Mouse (Mus musculus): Measurements from ENCODE around the gene Nras. TPM values are rescaled to one million over a fixed set of nuclear protein-coding genes. Genes with fewer than 3 reads are reported as not detected.

The Nras gene
- total and polyA plus RNA-seq, 3 experiments = 11.5 to 48.3 (median 46.7) TPM

- no peak overlapping the region for H3K27ac ChIP-seq
- H3K36me3 ChIP-seq (ENCODE audit: control insufficient read depth, insufficient read depth, low read length) = peaks cover 5% of the 10 kb centered on the region
- WGBS = 89% methylated on average over 6 of the region's 6 CpGs
These were observed 10.9 kb downstream of the Nras start for GRCm38 (mm10) chr3:103068971-103069370.

GRCm38 (mm10) chr3:103073771-103074170, 15.7 kb downstream of the Nras start, which contains the start of gene Ampd1:
Gene Ampd1, plus strand, starts transcription at chr3:103074014.
- Histone ChIP-seq H3K4me1 (ENCODE audit: control insufficient read depth, insufficient read depth, low read length) (no peaks in the 10 kb centered on the region), H3K9ac (ENCODE audit: low read depth, low read length) (no peak within 1 kb of the TSS), H3K27me3 (ENCODE audit: control insufficient read depth, insufficient read depth, low read length) (no peaks in the 10 kb centered on the region), H3K79me2 (replicated peaks; ENCODE audit: control insufficient read depth, insufficient read depth, low read length) (no peaks in the 10 kb centered on the region), H3K4me3 (no peak within 1 kb of the TSS), H3K36me3 (ENCODE audit: control insufficient read depth, insufficient read depth, low read length) (peaks cover 2% of the 10 kb centered on the region; the same call in 1 of the 2 replicates), H3K27ac (no peak within 1 kb of the TSS)
- DNase-seq = no peak
- TF ChIP-seq CTCF (IDR thresholded peaks at IDR 0.05) = no peak
- no peak for TF ChIP-seq EP300 (IDR thresholded peaks at IDR 0.05; ENCODE audit: insufficient read depth, low read depth, low read length)
- TF ChIP-seq POLR2A (IDR thresholded peaks at IDR 0.05; ENCODE audit: insufficient read depth, low read depth, low read length) = no peak
- intact Hi-C loops (cut with DNase I) = no loop called here
- 48% methylated on average over 5 of the region's 5 CpGs for WGBS

More at GRCm38 (mm10) chr3:103068971-103069370, 10.9 kb downstream of the Nras start:
- no peak for DNase-seq
- Histone ChIP-seq H3K27me3 (ENCODE audit: control insufficient read depth, insufficient read depth, low read length) (no peaks in the 10 kb centered on the region), H3K79me2 (replicated peaks; ENCODE audit: control insufficient read depth, insufficient read depth, low read length) (no peaks in the 10 kb centered on the region), H3K9ac (ENCODE audit: low read depth, low read length) (no peak overlapping the region), H3K4me3 (no peak overlapping the region), H3K4me1 (ENCODE audit: control insufficient read depth, insufficient read depth, low read length) (no peaks in the 10 kb centered on the region)
- TF ChIP-seq POLR2A (IDR thresholded peaks at IDR 0.05; ENCODE audit: insufficient read depth, low read depth, low read length) (no peak), EP300 (IDR thresholded peaks at IDR 0.05; ENCODE audit: insufficient read depth, low read depth, low read length) (no peak), CTCF (IDR thresholded peaks at IDR 0.05) (no peak)
- intact Hi-C loops (cut with DNase I) = no loop called here

- H3K4me3 ChIP-seq = no peak overlapping the region
- no peaks in the 10 kb centered on the region for H3K36me3 ChIP-seq (ENCODE audit: control insufficient read depth, insufficient read depth, low read length)
- no peak overlapping the region for H3K9ac ChIP-seq (ENCODE audit: low read depth, low read length)
- no peaks in the 10 kb centered on the region for H3K27me3 ChIP-seq (ENCODE audit: control insufficient read depth, insufficient read depth, low read length)
- intact Hi-C loops (cut with DNase I) = no loop called here
- no peak overlapping the region for H3K27ac ChIP-seq
- WGBS = 83% methylated on average over 9 of the region's 9 CpGs
- no peak for DNase-seq
- H3K4me1 ChIP-seq (ENCODE audit: control insufficient read depth, insufficient read depth, low read length) = no peaks in the 10 kb centered on the region
- no peaks in the 10 kb centered on the region for H3K79me2 ChIP-seq (replicated peaks; ENCODE audit: control insufficient read depth, insufficient read depth, low read length)
- TF ChIP-seq EP300 (IDR thresholded peaks at IDR 0.05; ENCODE audit: insufficient read depth, low read depth, low read length) (no peak), CTCF (IDR thresholded peaks at IDR 0.05) (no peak), POLR2A (IDR thresholded peaks at IDR 0.05; ENCODE audit: insufficient read depth, low read depth, low read length) (no peak)
These were observed 17.8 kb downstream of the Nras start for GRCm38 (mm10) chr3:103075871-103076270.

- no peak overlapping the region for H3K4me3 ChIP-seq
- intact Hi-C loops (cut with DNase I) = no loop called here
- no peak overlapping the region for H3K27ac ChIP-seq
- TF ChIP-seq EP300 (IDR thresholded peaks at IDR 0.05; ENCODE audit: insufficient read depth, low read depth, low read length) (no peak), CTCF (IDR thresholded peaks at IDR 0.05) (no peak), POLR2A (IDR thresholded peaks at IDR 0.05; ENCODE audit: insufficient read depth, low read depth, low read length) (no peak)
- no peak overlapping the region for H3K9ac ChIP-seq (ENCODE audit: low read depth, low read length)
- H3K79me2 ChIP-seq (replicated peaks; ENCODE audit: control insufficient read depth, insufficient read depth, low read length) = no peaks in the 10 kb centered on the region
- no peak for DNase-seq
- 81% methylated on average over 9 of the region's 9 CpGs for WGBS
- no peaks in the 10 kb centered on the region for H3K27me3 ChIP-seq (ENCODE audit: control insufficient read depth, insufficient read depth, low read length)
- no peaks in the 10 kb centered on the region for H3K36me3 ChIP-seq (ENCODE audit: control insufficient read depth, insufficient read depth, low read length)
- H3K4me1 ChIP-seq (ENCODE audit: control insufficient read depth, insufficient read depth, low read length) = no peaks in the 10 kb centered on the region
These were observed 18.4 kb downstream of the Nras start for GRCm38 (mm10) chr3:103076476-103076875.

- no peak overlapping the region for H3K27ac ChIP-seq
These were observed 21.2 kb downstream of the Nras start for GRCm38 (mm10) chr3:103079301-103079700.

GRCm38 (mm10) chr3:103081051-103081450, 23.0 kb downstream of the Nras start:
- WGBS = 30% methylated on average over 11 of the region's 11 CpGs
- Histone ChIP-seq H3K4me3 (no peak overlapping the region), H3K9ac (ENCODE audit: low read depth, low read length) (no peak overlapping the region), H3K27ac (no peak overlapping the region), H3K36me3 (ENCODE audit: control insufficient read depth, insufficient read depth, low read length) (no peaks in the 10 kb centered on the region), H3K4me1 (ENCODE audit: control insufficient read depth, insufficient read depth, low read length) (no peaks in the 10 kb centered on the region), H3K27me3 (ENCODE audit: control insufficient read depth, insufficient read depth, low read length) (no peaks in the 10 kb centered on the region), H3K79me2 (replicated peaks; ENCODE audit: control insufficient read depth, insufficient read depth, low read length) (no peaks in the 10 kb centered on the region)
- no peak for TF ChIP-seq POLR2A (IDR thresholded peaks at IDR 0.05; ENCODE audit: insufficient read depth, low read depth, low read length)
- no peak for TF ChIP-seq CTCF (IDR thresholded peaks at IDR 0.05)
- TF ChIP-seq EP300 (IDR thresholded peaks at IDR 0.05; ENCODE audit: insufficient read depth, low read depth, low read length) = no peak
- no peak for DNase-seq
- intact Hi-C loops (cut with DNase I) = no loop called here

More at GRCm38 (mm10) chr3:103079301-103079700, 21.2 kb downstream of the Nras start:
- H3K4me3 ChIP-seq = no peak overlapping the region
- TF ChIP-seq POLR2A (IDR thresholded peaks at IDR 0.05; ENCODE audit: insufficient read depth, low read depth, low read length) (no peak), EP300 (IDR thresholded peaks at IDR 0.05; ENCODE audit: insufficient read depth, low read depth, low read length) (no peak), CTCF (IDR thresholded peaks at IDR 0.05) (no peak)
- WGBS = 74% methylated on average over 9 of the region's 9 CpGs
- H3K4me1 ChIP-seq (ENCODE audit: control insufficient read depth, insufficient read depth, low read length) = no peaks in the 10 kb centered on the region
- DNase-seq = no peak
- H3K79me2 ChIP-seq (replicated peaks; ENCODE audit: control insufficient read depth, insufficient read depth, low read length) = no peaks in the 10 kb centered on the region
- no peaks in the 10 kb centered on the region for H3K36me3 ChIP-seq (ENCODE audit: control insufficient read depth, insufficient read depth, low read length)
- no peak overlapping the region for H3K9ac ChIP-seq (ENCODE audit: low read depth, low read length)
- intact Hi-C loops (cut with DNase I) = no loop called here
- H3K27me3 ChIP-seq (ENCODE audit: control insufficient read depth, insufficient read depth, low read length) = no peaks in the 10 kb centered on the region
